Mouse (Mus musculus): ENCODE measurements at regions not wholly inside any gene's neighbourhood (a gene's known extent, or its start where the extent isn't known, plus 50 kb on each side); places are given as distances from the start of the nearest gene placed in this dataset.
"Not testable (repeated sequence)": the region's sequence is repeated elsewhere in the genome, so short reads cannot be mapped to it uniquely, and the experiment has no call there.

- DNase-seq, result no peak
These were observed 165.0 kb upstream of the Pkdcc start for GRCm38 (mm10) chr17:83049972-83050535.

- DNase-seq, result no peak
These were observed 164.4 kb upstream of the Pkdcc start for GRCm38 (mm10) chr17:83050591-83051197.

- DNase-seq, result no peak
These were observed 162.4 kb upstream of the Pkdcc start for GRCm38 (mm10) chr17:83052613-83053140.

- DNase-seq, result no peak
These were observed 157.3 kb upstream of the Pkdcc start for GRCm38 (mm10) chr17:83057832-83058231.

- DNase-seq, result no peak
These were observed 153.2 kb upstream of the Pkdcc start for GRCm38 (mm10) chr17:83061843-83062242.

GRCm38 (mm10) chr17:83063848-83064247, 151.2 kb upstream of the Pkdcc start:
- DNase-seq, result no peak

- not testable (repeated sequence) for DNase-seq
These were observed 150.7 kb upstream of the Pkdcc start for GRCm38 (mm10) chr17:83064376-83064775.

- DNase-seq, result no peak
These were observed 145.8 kb upstream of the Pkdcc start for GRCm38 (mm10) chr17:83069246-83069645.

GRCm38 (mm10) chr17:83071746-83072145, 143.3 kb upstream of the Pkdcc start:
- no peak for DNase-seq

- DNase-seq, result no peak
These were observed 142.9 kb upstream of the Pkdcc start for GRCm38 (mm10) chr17:83072175-83072574.

- no peak for DNase-seq
These were observed 140.2 kb upstream of the Pkdcc start for GRCm38 (mm10) chr17:83074893-83075292.

- no peak for DNase-seq
These were observed 137.1 kb upstream of the Pkdcc start for GRCm38 (mm10) chr17:83077737-83078600.

GRCm38 (mm10) chr17:83078601-83079360, 136.3 kb upstream of the Pkdcc start:
- no peak for DNase-seq

GRCm38 (mm10) chr17:83079361-83079685, 135.8 kb upstream of the Pkdcc start:
- no peak for DNase-seq

- no peak for DNase-seq
These were observed 133.4 kb upstream of the Pkdcc start for GRCm38 (mm10) chr17:83081729-83082128.

GRCm38 (mm10) chr17:83083521-83083920, 131.6 kb upstream of the Pkdcc start:
- no peak for DNase-seq

- DNase-seq, result no peak
These were observed 129.2 kb upstream of the Pkdcc start for GRCm38 (mm10) chr17:83085792-83086475.

- DNase-seq, result no peak
These were observed 128.4 kb upstream of the Pkdcc start for GRCm38 (mm10) chr17:83086703-83087102.

GRCm38 (mm10) chr17:83088471-83088870, 126.6 kb upstream of the Pkdcc start:
- DNase-seq, result no peak

- no peak for DNase-seq
These were observed 125.0 kb upstream of the Pkdcc start for GRCm38 (mm10) chr17:83089856-83090692.

- DNase-seq, result no peak
These were observed 121.2 kb upstream of the Pkdcc start for GRCm38 (mm10) chr17:83093862-83094261.

All from layer of hippocampus, postnatal 36 days (tissue).